Mouse (Mus musculus): ENCODE measurements at regions not wholly inside any gene's neighbourhood (a gene's known extent, or its start where the extent isn't known, plus 50 kb on each side); places are given as distances from the start of the nearest gene placed in this dataset.
A peak's percentile ranks its signal among the peaks of the same experiment; 100 is the strongest.

GRCm38 (mm10) chr8:64320343-64320742 is 114.3 kb upstream of the Tll1 start:
- DNase-seq (ENCODE audit: low spot score) = no peak
- ATAC-seq (ENCODE audit: low FRiP score) = no peak

GRCm38 (mm10) chr8:64319220-64319820 is 113.2 kb upstream of the Tll1 start:
- no peak for TF ChIP-seq CTCF (IDR thresholded peaks at IDR 0.05)
- ATAC-seq (ENCODE audit: low FRiP score) (no peak), DNase-seq (ENCODE audit: low spot score) (no peak)
- H3K4me2 ChIP-seq (ENCODE audit: low read depth, low read length, poor library complexity, severe bottlenecking) = no peak overlapping the region
- H3K36me3 ChIP-seq (ENCODE audit: insufficient read depth, low read length) = no peaks in the 10 kb centered on the region
- no peak overlapping the region for H3K4me3 ChIP-seq (ENCODE audit: low read depth, low read length)
- no peaks in the 10 kb centered on the region for H3K4me1 ChIP-seq (ENCODE audit: insufficient read depth, low read length)
- no peaks in the 10 kb centered on the region for H3K27me3 ChIP-seq (ENCODE audit: insufficient read depth, low read length)
- H3K9ac ChIP-seq (replicated peaks; ENCODE audit: low read length, poor library complexity, severe bottlenecking) = no peak overlapping the region
- 69% methylated on average over 6 of the region's 6 CpGs for WGBS
- H3K27ac ChIP-seq (ENCODE audit: low read depth, low read length) = no peak overlapping the region
- H3K9me3 ChIP-seq (ENCODE audit: low read length) = no peaks in the 10 kb centered on the region

More at GRCm38 (mm10) chr8:64320343-64320742, 114.3 kb upstream of the Tll1 start:
- H3K4me1 ChIP-seq (ENCODE audit: insufficient read depth, low read length) = no peaks in the 10 kb centered on the region
- H3K36me3 ChIP-seq (ENCODE audit: insufficient read depth, low read length) = no peaks in the 10 kb centered on the region
- no peak overlapping the region for H3K4me2 ChIP-seq (ENCODE audit: low read depth, low read length, poor library complexity, severe bottlenecking)
- no peaks in the 10 kb centered on the region for H3K27me3 ChIP-seq (ENCODE audit: insufficient read depth, low read length)
- no peak overlapping the region for H3K27ac ChIP-seq (ENCODE audit: low read depth, low read length)
- H3K9ac ChIP-seq (replicated peaks; ENCODE audit: low read length, poor library complexity, severe bottlenecking) = no peak overlapping the region
- no peak overlapping the region for H3K4me3 ChIP-seq (ENCODE audit: low read depth, low read length)
- TF ChIP-seq CTCF (IDR thresholded peaks at IDR 0.05) = no peak
- 84% methylated on average over 4 of the region's 4 CpGs for WGBS
- H3K9me3 ChIP-seq (ENCODE audit: low read length) = no peaks in the 10 kb centered on the region

- no peak overlapping the region for H3K27ac ChIP-seq (ENCODE audit: low read depth, low read length)
- no peak overlapping the region for H3K4me2 ChIP-seq (ENCODE audit: low read depth, low read length, poor library complexity, severe bottlenecking)
Observed at GRCm38 (mm10) chr8:64318524-64319219, 112.6 kb upstream of the Tll1 start.

GRCm38 (mm10) chr8:64317815-64318214 is 111.7 kb upstream of the Tll1 start:
- Histone ChIP-seq H3K4me1 (ENCODE audit: insufficient read depth, low read length) (no peaks in the 10 kb centered on the region), H3K27ac (ENCODE audit: low read depth, low read length) (no peak overlapping the region), H3K9me3 (ENCODE audit: low read length) (0 out of 2 replicates have a peak, but pooled peaks cover 3% of the 10 kb centered on the region), H3K36me3 (ENCODE audit: insufficient read depth, low read length) (no peaks in the 10 kb centered on the region), H3K4me3 (ENCODE audit: low read depth, low read length) (no peak overlapping the region), H3K4me2 (ENCODE audit: low read depth, low read length, poor library complexity, severe bottlenecking) (no peak overlapping the region), H3K27me3 (ENCODE audit: insufficient read depth, low read length) (no peaks in the 10 kb centered on the region), H3K9ac (replicated peaks; ENCODE audit: low read length, poor library complexity, severe bottlenecking) (no peak overlapping the region)
- no peak for DNase-seq (ENCODE audit: low spot score)
- TF ChIP-seq CTCF (IDR thresholded peaks at IDR 0.05) = no peak
- no peak for ATAC-seq (ENCODE audit: low FRiP score)

More at GRCm38 (mm10) chr8:64318524-64319219, 112.6 kb upstream of the Tll1 start:
- no peaks in the 10 kb centered on the region for H3K4me1 ChIP-seq (ENCODE audit: insufficient read depth, low read length)
- H3K9me3 ChIP-seq (ENCODE audit: low read length) = no peaks in the 10 kb centered on the region
- no peaks in the 10 kb centered on the region for H3K27me3 ChIP-seq (ENCODE audit: insufficient read depth, low read length)
- WGBS = 66% methylated on average over 10 of the region's 10 CpGs
- H3K36me3 ChIP-seq (ENCODE audit: insufficient read depth, low read length) = no peaks in the 10 kb centered on the region
- no peak for TF ChIP-seq CTCF (IDR thresholded peaks at IDR 0.05)
- H3K9ac ChIP-seq (replicated peaks; ENCODE audit: low read length, poor library complexity, severe bottlenecking) = no peak overlapping the region
- ATAC-seq (ENCODE audit: low FRiP score) (no peak), DNase-seq (ENCODE audit: low spot score) (no peak)
- no peak overlapping the region for H3K4me3 ChIP-seq (ENCODE audit: low read depth, low read length)

GRCm38 (mm10) chr8:64307995-64308394 is 101.9 kb upstream of the Tll1 start:
- H3K4me1 ChIP-seq (ENCODE audit: insufficient read depth, low read length) = no peaks in the 10 kb centered on the region
- 0 out of 2 replicates have a peak, but pooled peaks cover under 1% of the 10 kb centered on the region for H3K9me3 ChIP-seq (ENCODE audit: low read length)
- DNase-seq (ENCODE audit: low spot score) (no peak), ATAC-seq (ENCODE audit: low FRiP score) (no peak)
- H3K9ac ChIP-seq (replicated peaks; ENCODE audit: low read length, poor library complexity, severe bottlenecking) = no peak overlapping the region
- no peak for TF ChIP-seq CTCF (IDR thresholded peaks at IDR 0.05)
- no peaks in the 10 kb centered on the region for H3K27me3 ChIP-seq (ENCODE audit: insufficient read depth, low read length)
- no peak overlapping the region for H3K4me2 ChIP-seq (ENCODE audit: low read depth, low read length, poor library complexity, severe bottlenecking)
- H3K27ac ChIP-seq (ENCODE audit: low read depth, low read length) = no peak overlapping the region
- no peak overlapping the region for H3K4me3 ChIP-seq (ENCODE audit: low read depth, low read length)
- no peaks in the 10 kb centered on the region for H3K36me3 ChIP-seq (ENCODE audit: insufficient read depth, low read length)
- 79% methylated on average over 1 of the region's 1 CpGs for WGBS

GRCm38 (mm10) chr8:64282806-64283205 is 76.7 kb upstream of the Tll1 start:
- DNase-seq (ENCODE audit: low spot score) = peak; percentile 9
- H3K27me3 ChIP-seq (ENCODE audit: insufficient read depth, low read length) = no peaks in the 10 kb centered on the region
- no peaks in the 10 kb centered on the region for H3K4me1 ChIP-seq (ENCODE audit: insufficient read depth, low read length)
- ATAC-seq (ENCODE audit: low FRiP score) = no peak
- WGBS = 89% methylated on average over 6 of the region's 6 CpGs
- H3K9me3 ChIP-seq (ENCODE audit: low read length) = no peaks in the 10 kb centered on the region
- no peak overlapping the region for H3K4me2 ChIP-seq (ENCODE audit: low read depth, low read length, poor library complexity, severe bottlenecking)
- no peak for TF ChIP-seq CTCF (IDR thresholded peaks at IDR 0.05)
- H3K27ac ChIP-seq (ENCODE audit: low read depth, low read length) = no peak overlapping the region
- no peaks in the 10 kb centered on the region for H3K36me3 ChIP-seq (ENCODE audit: insufficient read depth, low read length)
- no peak overlapping the region for H3K9ac ChIP-seq (replicated peaks; ENCODE audit: low read length, poor library complexity, severe bottlenecking)
- H3K4me3 ChIP-seq (ENCODE audit: low read depth, low read length) = no peak overlapping the region

All from midbrain, postnatal 0 days (tissue).